Mouse (Mus musculus) small intestine, adult 2 months (tissue): ENCODE results near the gene Prkd2.

Experiments used
- CTCF ChIP-seq: fragments of 200-500 bp; IDR thresholded peaks from 2 replicates; pipeline ENCODE4 v1.5.1; 2012; ENCODE audit warnings: low read depth, mild to moderate bottlenecking, control low read depth, inconsistent platforms, low read length, moderate library complexity, mixed read lengths; ENCODE audit not compliant: insufficient replicate concordance, insufficient read length; ENCODE audit errors: extremely low read depth
- POLR2A ChIP-seq: fragments of 200-500 bp; IDR thresholded peaks from 2 replicates; pipeline ENCODE4 v1.6.1; 2012; ENCODE audit warnings: low read depth, mild to moderate bottlenecking, control low read depth, inconsistent platforms, low read length, moderate library complexity

- TF ChIP-seq CTCF (peak; percentile 27; the same call in 1 of the 2 replicates), POLR2A (no peak)
Observed at GRCm38 (mm10) chr7:16874756-16875309, 32.1 kb downstream of the Prkd2 start.
